Comparison of ENCODE assay signal across 8 mouse cellular contexts in genomic region chr14:55644261-55644888, GRCm38 (mm10). TPM values are rescaled to one million over a fixed set of nuclear protein-coding genes. Genes with fewer than 3 reads are reported as not detected.
A peak's percentile ranks its signal among the peaks of the same experiment; 100 is the strongest.
DNase-seq lines count a peak whose midpoint lies in the region; ATAC-seq and TF ChIP-seq lines count a peak whose summit lies in the region.

No protein-coding gene starts in this region.

- TF ChIP-seq EP300 in ES-Bruce4 (IDR thresholded peaks at IDR 0.05; ENCODE audit: insufficient read depth, low read depth, low read length), result no peak

- peaks cover 2% of the 10 kb centered on the region for H3K4me1 ChIP-seq in ES-Bruce4 (ENCODE audit: control insufficient read depth, insufficient read depth, low read length)
- H3K4me1 ChIP-seq in forebrain, embryonic 14.5 days (ENCODE audit: control insufficient read depth, insufficient read depth, low read length), result peaks cover 17% of the 10 kb centered on the region
- H3K4me1 ChIP-seq in intestine, postnatal 0 days (replicated peaks; ENCODE audit: control insufficient read depth, insufficient read depth, low read length), result no peaks in the 10 kb centered on the region

- WGBS in forebrain, embryonic 14.5 days, result 31% methylated on average over 17 of the region's 17 CpGs
- 10% methylated on average over 17 of the region's 17 CpGs for WGBS in intestine, postnatal 0 days

- ATAC-seq in forebrain, embryonic 14.5 days, result no peak
- no peak for ATAC-seq in intestine, postnatal 0 days

- H3K27me3 ChIP-seq in ES-Bruce4 (ENCODE audit: control insufficient read depth, insufficient read depth, low read length, poor library complexity, severe bottlenecking), result no peaks in the 10 kb centered on the region
- H3K27me3 ChIP-seq in forebrain, embryonic 14.5 days (replicated peaks; ENCODE audit: control insufficient read depth, insufficient read depth, low read length), result no peaks in the 10 kb centered on the region
- H3K27me3 ChIP-seq in intestine, postnatal 0 days (replicated peaks; ENCODE audit: control insufficient read depth, insufficient read depth, low read length), result no peaks in the 10 kb centered on the region

- TF ChIP-seq CTCF in ES-Bruce4 (IDR thresholded peaks at IDR 0.05; ENCODE audit: low read depth, low read length), result no peak
- TF ChIP-seq CTCF in intestine, postnatal 0 days (IDR thresholded peaks at IDR 0.05; ENCODE audit: low read depth), result no peak

- peaks cover 3% of the 10 kb centered on the region for H3K36me3 ChIP-seq in ES-Bruce4 (ENCODE audit: control insufficient read depth, insufficient read depth, low read length, poor library complexity, severe bottlenecking)
- peaks cover 34% of the 10 kb centered on the region for H3K36me3 ChIP-seq in forebrain, embryonic 14.5 days (ENCODE audit: control insufficient read depth, insufficient read depth, low read length)
- peaks cover 13% of the 10 kb centered on the region; the same call in 1 of the 2 replicates for H3K36me3 ChIP-seq in intestine, postnatal 0 days (ENCODE audit: control insufficient read depth, insufficient read depth)

- H3K4me2 ChIP-seq in forebrain, embryonic 14.5 days (ENCODE audit: low read length), result peak overlapping the region; percentile 81
- peak overlapping the region; percentile 66 for H3K4me2 ChIP-seq in intestine, postnatal 0 days (replicated peaks; ENCODE audit: low read depth)

- no peak overlapping the region for H3K27ac ChIP-seq in ES-Bruce4 (ENCODE audit: insufficient read depth, low read length)
- no peak overlapping the region for H3K27ac ChIP-seq in forebrain, embryonic 14.5 days (ENCODE audit: low read depth, low read length)
- peak overlapping the region; percentile 97 for H3K27ac ChIP-seq in intestine, postnatal 0 days (ENCODE audit: low read depth, low read length)

- peak overlapping the region; percentile 91 for H3K9ac ChIP-seq in ES-Bruce4 (ENCODE audit: low read depth, poor library complexity, severe bottlenecking)
- peak overlapping the region; percentile 94 for H3K9ac ChIP-seq in forebrain, embryonic 14.5 days (ENCODE audit: low read length)
- H3K9ac ChIP-seq in intestine, postnatal 0 days (ENCODE audit: low read depth, low read length), result peak overlapping the region; percentile 91; the same call in 1 of the 2 replicates

- peak overlapping the region; percentile 84 for H3K4me3 ChIP-seq in ES-Bruce4 (ENCODE audit: low read depth, low read length)
- H3K4me3 ChIP-seq in forebrain, embryonic 14.5 days (ENCODE audit: low read depth, low read length), result peak overlapping the region; percentile 91
- peak overlapping the region; percentile 90 for H3K4me3 ChIP-seq in intestine, postnatal 0 days (ENCODE audit: low read depth, low read length)

- TF ChIP-seq POLR2A in ES-Bruce4 (IDR thresholded peaks at IDR 0.05; ENCODE audit: insufficient read depth, low read length), result no peak

- peak; percentile 62 for DNase-seq in 416B (ENCODE audit: low read depth)
- no peak for DNase-seq in forebrain, embryonic 14.5 days (ENCODE audit: low spot score)
- peak; percentile 6 for DNase-seq in mesoderm, embryonic 11.5 days (ENCODE audit: low read depth, low spot score)
- DNase-seq in MN1 (ENCODE audit: low spot score), result no peak
- DNase-seq in cerebellum, adult 18-20 months, result no peak
- DNase-seq in right cerebral cortex, postnatal 36 days (ENCODE audit: low spot score in 2 of 2), result no peak

- H3K9me3 ChIP-seq in ES-Bruce4 (replicated peaks; ENCODE audit: control insufficient read depth, insufficient read depth, low read length, poor library complexity, severe bottlenecking), result no peaks in the 10 kb centered on the region
- no peaks in the 10 kb centered on the region for H3K9me3 ChIP-seq in forebrain, embryonic 14.5 days (replicated peaks; ENCODE audit: control insufficient read depth, low read length)
- no peaks in the 10 kb centered on the region for H3K9me3 ChIP-seq in intestine, postnatal 0 days (ENCODE audit: control insufficient read depth)

RNA-seq across cellular contexts. Expression of gene Tm9sf1, which starts 0.8 kb away (rescaled TPM):
- polyA plus RNA-seq in ES-Bruce4 (2011; ENCODE audit: insufficient read depth, insufficient read length, low read depth, missing spikeins), result 22.7 and 25.1 TPM in 2 replicates
- polyA plus RNA-seq in forebrain, embryonic 14.5 days (2014; fragmentation: Nextera tagmentation; extraction: Ambion mirVana), result 56.5 and 57.5 TPM in 2 replicates
- polyA plus RNA-seq in intestine, postnatal 0 days (2015; fragmentation: Nextera tagmentation; extraction: Ambion mirVana), result 94.6 and 95.9 TPM in 2 replicates

RNA-seq across cellular contexts. Expression of gene Tssk4, which starts 5.6 kb away (rescaled TPM):
- polyA plus RNA-seq in ES-Bruce4 (2011; ENCODE audit: insufficient read depth, insufficient read length, low read depth, missing spikeins), result not detected in 2 replicates
- 0.17 and 0.20 TPM in 2 replicates for polyA plus RNA-seq in forebrain, embryonic 14.5 days (2014; fragmentation: Nextera tagmentation; extraction: Ambion mirVana)
- polyA plus RNA-seq in intestine, postnatal 0 days (2015; fragmentation: Nextera tagmentation; extraction: Ambion mirVana), result 0.65 and 0.69 TPM in 2 replicates

RNA-seq across cellular contexts. Expression of gene Gm49378, which starts 6.7 kb away (rescaled TPM):
- 9.8 and 14.1 TPM in 2 replicates for polyA plus RNA-seq in ES-Bruce4 (2011; ENCODE audit: insufficient read depth, insufficient read length, low read depth, missing spikeins)
- polyA plus RNA-seq in forebrain, embryonic 14.5 days (2014; fragmentation: Nextera tagmentation; extraction: Ambion mirVana), result 1.8 and 3.4 TPM in 2 replicates
- polyA plus RNA-seq in intestine, postnatal 0 days (2015; fragmentation: Nextera tagmentation; extraction: Ambion mirVana), result 2.3 and 2.7 TPM in 2 replicates

RNA-seq across cellular contexts. Expression of gene Ipo4, which starts 8.6 kb away (rescaled TPM):
- polyA plus RNA-seq in ES-Bruce4 (2011; ENCODE audit: insufficient read depth, insufficient read length, low read depth, missing spikeins), result 69.4 and 88.5 TPM in 2 replicates
- 80.8 and 82.5 TPM in 2 replicates for polyA plus RNA-seq in forebrain, embryonic 14.5 days (2014; fragmentation: Nextera tagmentation; extraction: Ambion mirVana)
- polyA plus RNA-seq in intestine, postnatal 0 days (2015; fragmentation: Nextera tagmentation; extraction: Ambion mirVana), result 28.0 and 29.8 TPM in 2 replicates

RNA-seq across cellular contexts. Expression of gene Mdp1, which starts 15.9 kb away (rescaled TPM):
- polyA plus RNA-seq in ES-Bruce4 (2011; ENCODE audit: insufficient read depth, insufficient read length, low read depth, missing spikeins), result 33.2 and 36.0 TPM in 2 replicates
- 62.7 and 64.4 TPM in 2 replicates for polyA plus RNA-seq in forebrain, embryonic 14.5 days (2014; fragmentation: Nextera tagmentation; extraction: Ambion mirVana)
- 85.1 and 94.0 TPM in 2 replicates for polyA plus RNA-seq in intestine, postnatal 0 days (2015; fragmentation: Nextera tagmentation; extraction: Ambion mirVana)

Comparison
In these comparisons a context has a peak if more than half of its experiments do, and no peak if none do; other contexts are left out.
1. DNase-seq: peak in 416B (single experiment) and mesoderm, embryonic 11.5 days (single experiment); none in forebrain, embryonic 14.5 days (single experiment), MN1 (single experiment), cerebellum, adult 18-20 months (0 of 2) and right cerebral cortex, postnatal 36 days (0 of 2).
2. Peak in every context shown above with its lines, with median percentiles within 50 percentile points of each other: H3K4me3 ChIP-seq and H3K9ac ChIP-seq.